Mouse (Mus musculus): Measurements from ENCODE around the gene Tfpi. TPM values are rescaled to one million over a fixed set of nuclear protein-coding genes. Genes with fewer than 3 reads are reported as not detected.
A peak's percentile ranks its signal among the peaks of the same experiment; 100 is the strongest.

Gene Tfpi
- polyA plus RNA-seq, 1 experiment from 2014 or later = 35.7 TPM

GRCm38 (mm10) chr2:84477759-84478158, 1.2 kb upstream of the Tfpi start:
- H3K4me1 ChIP-seq (ENCODE audit: insufficient read depth, low read depth, low read length) = no peaks in the 10 kb centered on the region
- WGBS = 87% methylated on average over 6 of the region's 6 CpGs
- no peak overlapping the region for H3K27ac ChIP-seq (ENCODE audit: low read length)
- no peaks in the 10 kb centered on the region for H3K27me3 ChIP-seq (replicated peaks; ENCODE audit: insufficient read depth, low read length)
- TF ChIP-seq EP300 (IDR thresholded peaks at IDR 0.05) (no peak), CTCF (IDR thresholded peaks at IDR 0.05) (no peak)
- no peaks in the 10 kb centered on the region for H3K9me3 ChIP-seq (ENCODE audit: low read length)
- H3K36me3 ChIP-seq (ENCODE audit: insufficient read depth, low read length) = no peaks in the 10 kb centered on the region
- H3K4me3 ChIP-seq (ENCODE audit: low read depth, low read length) = no peak overlapping the region
- DNase-seq (ENCODE audit: low spot score) (no peak), ATAC-seq (no peak)
- H3K9ac ChIP-seq (replicated peaks; ENCODE audit: low read depth) = no peak overlapping the region
- H3K4me2 ChIP-seq (replicated peaks; ENCODE audit: low read depth, low read length) = no peak overlapping the region

GRCm38 (mm10) chr2:84476131-84476530, 444 bp downstream of the Tfpi start:
- peak overlapping the region; percentile 35 for H3K4me3 ChIP-seq (ENCODE audit: low read depth, low read length)
- peak overlapping the region; percentile 50 for H3K4me2 ChIP-seq (replicated peaks; ENCODE audit: low read depth, low read length)
- no peaks in the 10 kb centered on the region for H3K36me3 ChIP-seq (ENCODE audit: insufficient read depth, low read length)
- H3K27me3 ChIP-seq (replicated peaks; ENCODE audit: insufficient read depth, low read length) = no peaks in the 10 kb centered on the region
- H3K9ac ChIP-seq (replicated peaks; ENCODE audit: low read depth) = 0 out of 2 replicates have a peak overlapping the region, but pooled peaks have one; percentile 8
- 11% methylated on average over 3 of the region's 3 CpGs for WGBS
- no peaks in the 10 kb centered on the region for H3K4me1 ChIP-seq (ENCODE audit: insufficient read depth, low read depth, low read length)
- DNase-seq (ENCODE audit: low spot score) (no peak), ATAC-seq (no peak)
- TF ChIP-seq EP300 (IDR thresholded peaks at IDR 0.05) (no peak), CTCF (IDR thresholded peaks at IDR 0.05) (no peak)
- H3K9me3 ChIP-seq (ENCODE audit: low read length) = no peaks in the 10 kb centered on the region
- H3K27ac ChIP-seq (ENCODE audit: low read length) = peak overlapping the region; percentile 39

GRCm38 (mm10) chr2:84475601-84476000, 974 bp downstream of the Tfpi start:
- Histone ChIP-seq H3K27me3 (replicated peaks; ENCODE audit: insufficient read depth, low read length) (no peaks in the 10 kb centered on the region), H3K4me1 (ENCODE audit: insufficient read depth, low read depth, low read length) (no peaks in the 10 kb centered on the region), H3K27ac (ENCODE audit: low read length) (peak overlapping the region; percentile 39), H3K4me2 (replicated peaks; ENCODE audit: low read depth, low read length) (peak overlapping the region; percentile 50), H3K9ac (replicated peaks; ENCODE audit: low read depth) (no peak overlapping the region), H3K9me3 (ENCODE audit: low read length) (no peaks in the 10 kb centered on the region), H3K36me3 (ENCODE audit: insufficient read depth, low read length) (no peaks in the 10 kb centered on the region), H3K4me3 (ENCODE audit: low read depth, low read length) (peak overlapping the region; percentile 35)
- DNase-seq (ENCODE audit: low spot score) (no peak), ATAC-seq (no peak; the same call in 1 of the 2 replicates)
- WGBS = 6% methylated on average over 1 of the region's 1 CpGs
- no peak for TF ChIP-seq EP300 (IDR thresholded peaks at IDR 0.05)
- no peak for TF ChIP-seq CTCF (IDR thresholded peaks at IDR 0.05)

- no peak overlapping the region for H3K4me2 ChIP-seq (replicated peaks; ENCODE audit: low read depth, low read length)
- H3K9ac ChIP-seq (replicated peaks; ENCODE audit: low read depth) = no peak overlapping the region
- H3K4me3 ChIP-seq (ENCODE audit: low read depth, low read length) = no peak overlapping the region
- no peaks in the 10 kb centered on the region for H3K27me3 ChIP-seq (replicated peaks; ENCODE audit: insufficient read depth, low read length)
- ATAC-seq (no peak), DNase-seq (ENCODE audit: low spot score) (no peak)
- WGBS = 15% methylated on average over 6 of the region's 6 CpGs
- peak overlapping the region; percentile 32; the same call in 1 of the 2 replicates for H3K27ac ChIP-seq (ENCODE audit: low read length)
- H3K36me3 ChIP-seq (ENCODE audit: insufficient read depth, low read length) = no peaks in the 10 kb centered on the region
- TF ChIP-seq CTCF (IDR thresholded peaks at IDR 0.05) = no peak
- no peak for TF ChIP-seq EP300 (IDR thresholded peaks at IDR 0.05)
- no peaks in the 10 kb centered on the region for H3K9me3 ChIP-seq (ENCODE audit: low read length)
- no peaks in the 10 kb centered on the region for H3K4me1 ChIP-seq (ENCODE audit: insufficient read depth, low read depth, low read length)
Measured at GRCm38 (mm10) chr2:84474651-84475050, 1.9 kb downstream of the Tfpi start.

GRCm38 (mm10) chr2:84473941-84474530, 2.5 kb downstream of the Tfpi start:
- no peak overlapping the region for H3K4me2 ChIP-seq (replicated peaks; ENCODE audit: low read depth, low read length)
- H3K4me3 ChIP-seq (ENCODE audit: low read depth, low read length) = no peak overlapping the region
- no peaks in the 10 kb centered on the region for H3K9me3 ChIP-seq (ENCODE audit: low read length)
- H3K27ac ChIP-seq (ENCODE audit: low read length) = peak overlapping the region; percentile 32; the same call in 1 of the 2 replicates
- 68% methylated on average over 14 of the region's 14 CpGs for WGBS
- H3K9ac ChIP-seq (replicated peaks; ENCODE audit: low read depth) = no peak overlapping the region
- H3K4me1 ChIP-seq (ENCODE audit: insufficient read depth, low read depth, low read length) = no peaks in the 10 kb centered on the region
- no peak for ATAC-seq
- DNase-seq (ENCODE audit: low spot score) = no peak
- TF ChIP-seq EP300 (IDR thresholded peaks at IDR 0.05) = no peak
- H3K36me3 ChIP-seq (ENCODE audit: insufficient read depth, low read length) = no peaks in the 10 kb centered on the region
- no peaks in the 10 kb centered on the region for H3K27me3 ChIP-seq (replicated peaks; ENCODE audit: insufficient read depth, low read length)

GRCm38 (mm10) chr2:84467391-84467790, 9.2 kb downstream of the Tfpi start:
- no peaks in the 10 kb centered on the region for H3K36me3 ChIP-seq (ENCODE audit: insufficient read depth, low read length)
- H3K4me1 ChIP-seq (ENCODE audit: insufficient read depth, low read depth, low read length) = no peaks in the 10 kb centered on the region
- no peak overlapping the region for H3K9ac ChIP-seq (replicated peaks; ENCODE audit: low read depth)
- no peak overlapping the region for H3K4me3 ChIP-seq (ENCODE audit: low read depth, low read length)
- no peaks in the 10 kb centered on the region for H3K9me3 ChIP-seq (ENCODE audit: low read length)
- H3K27me3 ChIP-seq (replicated peaks; ENCODE audit: insufficient read depth, low read length) = no peaks in the 10 kb centered on the region
- no peak for DNase-seq (ENCODE audit: low spot score)
- no peak for ATAC-seq
- H3K27ac ChIP-seq (ENCODE audit: low read length) = no peak overlapping the region
- no peak overlapping the region for H3K4me2 ChIP-seq (replicated peaks; ENCODE audit: low read depth, low read length)
- TF ChIP-seq CTCF (IDR thresholded peaks at IDR 0.05) (no peak), EP300 (IDR thresholded peaks at IDR 0.05) (no peak)
- WGBS = 66% methylated on average over 4 of the region's 4 CpGs

Measured in lung, postnatal 0 days (tissue).